Mouse (Mus musculus) lung, postnatal 25 days (tissue): ENCODE measurements around the gene Gm20792.
"Not testable (repeated sequence)": the region's sequence is repeated elsewhere in the genome, so short reads cannot be mapped to it uniquely, and the experiment has no call there.

Source experiments
- DNase-seq: peaks from one replicate; pipeline ENCODE4 v3.0.0; 2022; ENCODE audit warnings: low spot score

The Gm20792 gene

DNA sequence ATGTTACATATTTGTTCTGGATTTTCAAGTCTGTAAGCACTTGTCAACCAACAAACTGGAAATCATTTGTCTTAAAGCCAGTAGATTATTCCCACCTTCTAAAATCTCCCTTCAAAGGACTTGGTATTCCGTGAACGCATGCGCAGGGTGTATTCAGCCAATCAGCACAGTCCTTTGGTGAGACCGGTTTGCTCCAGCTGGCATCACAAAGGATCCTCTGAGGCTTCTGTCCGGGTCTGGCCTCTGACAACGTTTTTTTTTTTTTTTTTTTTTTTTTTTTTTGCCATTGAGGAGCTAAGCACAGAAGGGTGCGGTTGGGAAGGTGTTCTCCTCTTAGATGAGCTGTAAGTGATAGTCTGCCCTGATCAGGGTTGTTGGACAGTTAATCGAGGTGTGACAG is at the start of gene Gm20792:
Gm20792 (plus strand) TSS at position 301 of the 400 bp plus-strand sequence.
- DNase-seq = not testable (repeated sequence)
